Mouse (Mus musculus) limb, embryonic 10.5 days (tissue): ENCODE results near the gene Mbnl1. TPM values are rescaled to one million over a fixed set of nuclear protein-coding genes. Genes with fewer than 3 reads are reported as not detected.

Source experiments
- DNase-seq: peaks from one replicate; pipeline ENCODE4 v3.0.0-alpha.2; 2017; ENCODE audit warnings: low spot score
- H3K27ac ChIP-seq: fragments of 300-500 bp; sonication (generic); 2 replicates; pipeline ENCODE4 v1.5.1; 2016; ENCODE audit warnings: mild to moderate bottlenecking
- H3K27me3 ChIP-seq: fragments of 300-500 bp; sonication (generic); 2 replicates; pipeline ENCODE4 v1.6.1; 2016; ENCODE audit warnings: low read depth, mild to moderate bottlenecking; ENCODE audit not compliant: poor library complexity, severe bottlenecking
- H3K36me3 ChIP-seq: fragments of 300-500 bp; sonication (generic); 2 replicates; pipeline ENCODE4 v1.6.1; 2016; ENCODE audit warnings: mild to moderate bottlenecking, moderate library complexity
- H3K4me1 ChIP-seq: fragments of 300-500 bp; sonication (generic); 2 replicates; pipeline ENCODE4 v1.6.1; 2016
- H3K4me3 ChIP-seq: fragments of 300-500 bp; sonication (generic); 2 replicates; pipeline ENCODE4 v1.5.1; 2016; ENCODE audit warnings: mild to moderate bottlenecking, moderate library complexity
- H3K9me3 ChIP-seq: fragments of 300-500 bp; sonication (generic); replicated peaks from 2 replicates; pipeline ENCODE4 v1.6.1; 2016; ENCODE audit warnings: mild to moderate bottlenecking
- WGBS: fragments of 180-500 bp; shearing (Covaris S2); methylation state at CpG from one replicate; pipeline ENCODE4 v1.1.7; 2016; 5-methylcytosine and 5-hydroxymethylcytosine counted together
- polyA plus RNA-seq: library from polyadenylated mRNA; unstranded; fragments of >200 nt; fragmentation: Nextera tagmentation; extraction: Ambion mirVana; gene quantifications from 2 replicates; pipeline ENCODE4 v1.2.1, GENCODE M21; 2016

Gene Mbnl1
- polyA plus RNA-seq, 1 experiment from 2014 or later: 53.1 TPM

DNA sequence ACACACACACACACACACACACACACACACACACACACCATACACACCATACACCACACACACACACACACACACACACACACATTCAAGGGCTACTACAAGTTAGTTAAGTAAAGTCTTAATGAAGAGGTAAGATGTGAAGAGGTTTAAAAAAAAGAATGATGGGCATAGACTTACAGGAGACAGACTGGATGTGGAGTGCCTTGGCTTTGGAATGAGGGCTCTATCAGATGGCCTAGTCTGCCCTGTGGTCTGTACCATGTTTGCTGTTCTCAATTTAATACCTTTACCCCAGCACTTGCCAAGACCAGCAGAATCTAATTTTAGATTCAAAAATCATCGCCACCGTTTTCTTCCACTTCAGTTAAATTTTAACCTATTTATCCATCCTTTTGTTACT, 41.1 kb downstream of the Mbnl1 start:
- no peak overlapping the region for H3K27ac ChIP-seq
- H3K36me3 ChIP-seq: no peaks in the 10 kb centered on the region
- H3K9me3 ChIP-seq: no peaks in the 10 kb centered on the region
- H3K4me1 ChIP-seq: peaks cover 23% of the 10 kb centered on the region
- DNase-seq: no peak
- 95% methylated on average over 2 of the region's 2 CpGs for WGBS
- no peaks in the 10 kb centered on the region for H3K27me3 ChIP-seq
- H3K4me3 ChIP-seq: no peak overlapping the region

DNA sequence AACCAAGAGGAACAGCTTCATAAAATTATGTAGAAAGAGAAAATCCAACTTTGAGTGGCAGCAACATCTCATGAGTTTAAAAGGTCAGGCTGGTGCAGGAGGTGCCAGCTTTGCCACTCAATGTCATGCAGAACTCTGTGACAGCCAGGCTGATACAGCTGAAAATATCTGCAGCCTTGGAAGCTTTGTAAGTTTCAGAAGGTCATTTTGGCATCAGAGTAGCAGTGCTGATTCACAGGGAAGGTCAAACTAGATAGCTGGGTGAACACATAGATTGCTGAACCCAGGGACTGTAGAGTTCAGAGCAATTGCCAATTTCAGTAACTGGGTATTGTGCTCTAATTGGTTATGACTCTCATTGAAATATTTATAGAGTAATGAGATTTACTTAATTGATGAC, 42.8 kb downstream of the Mbnl1 start:
- Histone ChIP-seq H3K9me3 (no peaks in the 10 kb centered on the region), H3K36me3 (no peaks in the 10 kb centered on the region), H3K27me3 (no peaks in the 10 kb centered on the region), H3K27ac (no peak overlapping the region), H3K4me1 (peaks cover 29% of the 10 kb centered on the region), H3K4me3 (no peak overlapping the region)
- DNase-seq: no peak

DNA sequence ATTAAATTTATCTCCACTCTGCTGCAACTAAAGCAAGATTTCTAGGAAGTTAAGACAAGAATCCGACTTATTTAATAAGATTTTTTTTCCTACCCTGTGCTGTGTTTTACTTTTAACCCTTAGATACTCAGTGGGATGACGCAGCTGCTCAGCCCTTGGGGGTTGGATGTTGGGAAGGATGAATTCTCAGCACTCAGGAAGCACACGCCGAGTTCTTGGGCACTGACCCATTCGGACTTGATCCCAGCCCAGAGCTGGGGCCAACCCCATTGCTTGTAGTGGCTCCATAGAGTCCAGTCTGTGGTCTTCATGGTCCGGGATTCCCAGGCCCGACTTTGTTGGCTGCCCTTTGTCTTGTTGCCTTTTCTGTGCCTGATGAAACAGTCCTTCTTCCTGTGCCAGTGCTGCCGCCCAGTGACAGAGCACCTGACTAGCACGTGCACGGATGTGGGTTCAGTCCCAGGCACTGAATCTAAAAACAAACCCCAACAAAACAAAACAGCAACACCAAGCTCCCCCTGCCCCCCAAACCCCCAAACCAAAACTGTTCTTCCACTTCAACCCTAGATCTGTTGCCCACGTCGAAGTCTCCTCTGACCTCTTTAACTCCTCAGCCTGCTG, 43.5 kb downstream of the Mbnl1 start:
- H3K27ac ChIP-seq: 0 out of 2 replicates have a peak overlapping the region, but pooled peaks have one; percentile 26
- WGBS: 46% methylated on average over 12 of the region's 12 CpGs
- DNase-seq: no peak

DNA sequence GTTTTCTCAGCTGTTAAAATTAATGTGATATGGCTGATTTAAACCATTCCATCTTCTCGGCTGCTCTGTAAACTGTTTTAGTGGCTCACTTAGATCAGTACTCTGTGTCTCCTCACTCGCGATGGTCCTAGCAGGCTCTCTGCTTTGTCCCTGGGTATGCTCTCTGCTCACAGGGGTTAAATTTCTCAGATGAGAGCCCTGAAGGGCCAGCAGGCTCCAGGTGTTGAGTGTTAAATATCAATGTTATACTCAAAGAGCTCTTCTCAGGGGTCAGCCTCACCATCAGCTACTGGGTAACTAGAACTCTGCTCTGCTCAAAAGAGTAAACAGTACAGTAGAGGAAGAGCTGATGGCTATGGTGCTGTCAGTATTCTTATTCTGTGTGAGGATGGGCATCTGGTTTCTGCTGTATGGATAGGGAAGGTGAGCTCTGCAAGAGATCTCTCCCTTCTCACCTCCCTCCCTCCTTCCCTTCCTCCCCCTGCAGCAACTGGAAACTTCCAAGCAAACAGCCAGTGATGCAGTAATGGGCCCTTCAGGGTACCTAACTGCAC, 44.7 kb downstream of the Mbnl1 start:
- H3K4me1 ChIP-seq: peaks cover 29% of the 10 kb centered on the region
- H3K27ac ChIP-seq: no peak overlapping the region; the same call in 1 of the 2 replicates
- no peak for DNase-seq
- no peaks in the 10 kb centered on the region for H3K36me3 ChIP-seq
- 48% methylated on average over 3 of the region's 3 CpGs for WGBS
- no peaks in the 10 kb centered on the region for H3K9me3 ChIP-seq
- no peaks in the 10 kb centered on the region for H3K27me3 ChIP-seq
- H3K4me3 ChIP-seq: no peak overlapping the region

More for the DNA sequence above, 43.5 kb downstream of the Mbnl1 start:
- Histone ChIP-seq H3K4me1 (peaks cover 29% of the 10 kb centered on the region), H3K9me3 (no peaks in the 10 kb centered on the region), H3K27me3 (no peaks in the 10 kb centered on the region), H3K36me3 (no peaks in the 10 kb centered on the region), H3K4me3 (no peak overlapping the region)

DNA sequence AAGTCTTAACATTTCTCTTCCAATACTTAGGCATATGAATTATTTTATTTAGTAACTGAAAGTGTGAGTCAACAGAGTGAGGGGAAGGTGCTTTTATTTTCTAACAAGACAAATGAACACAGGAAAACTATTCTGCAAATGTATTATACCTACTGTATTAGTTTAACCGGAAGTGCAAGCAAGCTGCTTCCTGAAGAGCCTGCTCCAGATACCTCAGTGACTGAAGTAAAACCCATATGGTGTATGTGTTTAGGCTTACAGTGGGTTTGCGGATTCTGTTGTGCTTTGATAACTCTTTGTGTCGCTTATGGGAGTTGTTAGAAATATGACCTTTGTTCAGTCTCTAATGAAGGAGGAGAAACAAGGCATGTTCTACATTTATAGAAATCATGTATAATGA, 46.7 kb downstream of the Mbnl1 start:
- Histone ChIP-seq H3K4me1 (peaks cover 29% of the 10 kb centered on the region), H3K27ac (no peak overlapping the region), H3K36me3 (no peaks in the 10 kb centered on the region), H3K27me3 (no peaks in the 10 kb centered on the region), H3K4me3 (no peak overlapping the region), H3K9me3 (no peaks in the 10 kb centered on the region)
- 84% methylated on average over 3 of the region's 3 CpGs for WGBS
- no peak for DNase-seq

DNA sequence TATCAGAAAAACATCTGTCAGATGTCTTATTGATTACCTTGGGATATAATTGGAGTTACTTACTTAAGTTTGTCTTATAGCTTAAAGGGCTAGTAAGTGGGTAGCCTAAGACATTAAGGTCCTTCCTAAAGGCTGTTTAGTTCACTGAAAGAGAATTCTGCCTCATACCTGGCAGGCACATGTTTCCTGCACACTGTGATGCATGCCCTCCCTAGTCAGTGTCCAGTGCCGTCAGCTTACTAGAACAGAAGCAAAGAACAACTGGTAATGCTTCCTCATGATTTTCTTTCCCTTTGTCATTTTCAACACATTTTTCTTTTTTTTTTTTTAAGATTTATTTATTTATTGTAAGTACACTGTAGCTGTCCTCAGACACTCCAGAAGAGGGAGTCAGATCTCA, 51.5 kb downstream of the Mbnl1 start:
- Histone ChIP-seq H3K27ac (no peak overlapping the region), H3K9me3 (no peaks in the 10 kb centered on the region), H3K27me3 (no peaks in the 10 kb centered on the region), H3K4me3 (no peak overlapping the region), H3K4me1 (peaks cover 27% of the 10 kb centered on the region), H3K36me3 (0 out of 2 replicates have a peak, but pooled peaks cover 4% of the 10 kb centered on the region)
- 88% methylated on average over 1 of the region's 1 CpGs for WGBS
- no peak for DNase-seq

DNA sequence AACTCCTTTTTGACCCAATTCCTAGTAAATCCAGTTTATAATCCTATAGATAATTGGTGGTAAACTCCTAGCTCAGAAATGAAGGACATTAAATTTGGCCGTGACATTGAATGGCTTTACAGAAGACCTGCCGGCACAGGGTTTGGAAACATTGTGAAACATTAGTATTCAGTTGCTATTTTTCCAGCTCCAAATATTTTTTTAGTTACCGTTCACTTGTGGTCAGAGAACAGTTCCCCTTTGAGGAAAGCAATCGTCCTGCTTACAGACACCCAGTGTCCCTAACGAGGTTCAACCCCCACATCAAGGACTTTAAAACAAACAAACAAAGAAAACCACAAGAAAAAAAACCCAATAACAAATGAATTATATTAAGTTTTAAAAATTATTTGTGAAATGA, 58.7 kb downstream of the Mbnl1 start:
- H3K4me3 ChIP-seq: no peak overlapping the region
- no peak overlapping the region for H3K27ac ChIP-seq
- H3K27me3 ChIP-seq: no peaks in the 10 kb centered on the region
- H3K36me3 ChIP-seq: 0 out of 2 replicates have a peak, but pooled peaks cover 4% of the 10 kb centered on the region
- H3K4me1 ChIP-seq: peaks cover 21% of the 10 kb centered on the region
- WGBS: 75% methylated on average over 5 of the region's 5 CpGs
- H3K9me3 ChIP-seq: no peaks in the 10 kb centered on the region
- no peak for DNase-seq

DNA sequence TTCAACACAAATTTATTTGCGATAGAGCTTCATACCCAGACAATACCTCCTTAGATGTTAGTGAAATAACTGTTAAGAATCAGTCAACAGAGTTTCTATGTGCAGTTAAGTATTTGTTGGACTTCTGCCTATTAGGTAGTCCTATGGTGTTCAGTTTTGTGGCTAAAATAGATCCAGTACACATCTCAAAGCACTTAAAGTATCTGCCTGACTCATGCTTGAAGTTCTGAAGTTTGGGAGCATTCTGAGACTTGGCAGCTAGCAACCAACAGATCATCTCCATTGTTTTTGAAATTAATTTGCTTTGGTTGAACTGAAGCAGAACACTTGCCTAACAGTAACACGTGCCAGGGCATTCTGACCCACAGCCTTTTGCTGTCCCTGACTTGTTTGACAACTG, 59.2 kb downstream of the Mbnl1 start:
- Histone ChIP-seq H3K36me3 (0 out of 2 replicates have a peak, but pooled peaks cover 4% of the 10 kb centered on the region), H3K4me1 (peaks cover 19% of the 10 kb centered on the region), H3K4me3 (no peak overlapping the region), H3K9me3 (no peaks in the 10 kb centered on the region), H3K27ac (no peak overlapping the region), H3K27me3 (no peaks in the 10 kb centered on the region)
- DNase-seq: no peak
- WGBS: 83% methylated on average over 2 of the region's 2 CpGs

DNA sequence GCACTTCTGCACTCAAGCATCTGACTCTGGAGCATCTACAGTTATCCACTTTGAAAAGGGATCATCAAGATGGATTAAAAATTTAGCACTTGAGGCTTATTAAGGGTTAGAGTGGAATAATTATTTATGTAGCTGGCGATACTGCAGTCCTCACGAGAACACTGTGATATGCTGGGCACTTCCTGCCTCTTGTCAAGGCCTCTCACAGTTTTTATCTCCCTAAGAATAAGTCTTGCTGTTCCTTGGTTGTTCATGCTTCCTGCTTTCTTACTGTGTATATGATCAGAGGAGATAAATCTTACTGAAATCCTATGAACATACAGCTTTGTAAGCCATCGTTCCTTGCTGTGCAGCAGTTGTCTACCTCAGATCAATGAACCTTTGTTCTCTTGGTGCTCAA, 62.6 kb downstream of the Mbnl1 start:
- DNase-seq: no peak
- H3K27ac ChIP-seq: no peak overlapping the region
- H3K27me3 ChIP-seq: no peaks in the 10 kb centered on the region
- H3K4me3 ChIP-seq: no peak overlapping the region
- 0 out of 2 replicates have a peak, but pooled peaks cover 2% of the 10 kb centered on the region for H3K4me1 ChIP-seq
- WGBS: 74% methylated on average over 3 of the region's 3 CpGs
- H3K9me3 ChIP-seq: no peaks in the 10 kb centered on the region
- no peaks in the 10 kb centered on the region for H3K36me3 ChIP-seq

DNA sequence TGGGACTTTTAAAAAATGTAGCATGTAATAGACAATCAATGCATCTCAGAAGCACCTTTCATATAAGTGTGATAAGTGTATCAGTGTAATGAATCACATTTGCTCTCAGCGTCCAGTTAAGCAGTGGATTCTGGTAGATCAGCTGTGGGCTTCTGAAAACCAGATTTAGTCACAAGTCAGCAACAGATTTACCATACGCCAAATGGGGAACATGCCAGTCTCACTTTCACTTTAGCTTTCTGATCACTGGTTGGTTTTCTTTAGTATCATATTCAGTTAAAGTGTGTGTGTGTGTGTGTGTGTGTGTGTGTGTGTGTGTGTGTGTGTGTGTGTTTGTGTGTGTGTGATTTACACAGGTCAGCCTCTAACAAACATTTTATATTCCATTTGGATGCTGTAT, 64.4 kb downstream of the Mbnl1 start:
- no peak for DNase-seq
- Histone ChIP-seq H3K4me1 (0 out of 2 replicates have a peak, but pooled peaks cover 2% of the 10 kb centered on the region), H3K9me3 (no peaks in the 10 kb centered on the region), H3K27me3 (no peaks in the 10 kb centered on the region), H3K36me3 (no peaks in the 10 kb centered on the region), H3K4me3 (no peak overlapping the region), H3K27ac (no peak overlapping the region)
- WGBS: 85% methylated on average over 2 of the region's 2 CpGs

DNA sequence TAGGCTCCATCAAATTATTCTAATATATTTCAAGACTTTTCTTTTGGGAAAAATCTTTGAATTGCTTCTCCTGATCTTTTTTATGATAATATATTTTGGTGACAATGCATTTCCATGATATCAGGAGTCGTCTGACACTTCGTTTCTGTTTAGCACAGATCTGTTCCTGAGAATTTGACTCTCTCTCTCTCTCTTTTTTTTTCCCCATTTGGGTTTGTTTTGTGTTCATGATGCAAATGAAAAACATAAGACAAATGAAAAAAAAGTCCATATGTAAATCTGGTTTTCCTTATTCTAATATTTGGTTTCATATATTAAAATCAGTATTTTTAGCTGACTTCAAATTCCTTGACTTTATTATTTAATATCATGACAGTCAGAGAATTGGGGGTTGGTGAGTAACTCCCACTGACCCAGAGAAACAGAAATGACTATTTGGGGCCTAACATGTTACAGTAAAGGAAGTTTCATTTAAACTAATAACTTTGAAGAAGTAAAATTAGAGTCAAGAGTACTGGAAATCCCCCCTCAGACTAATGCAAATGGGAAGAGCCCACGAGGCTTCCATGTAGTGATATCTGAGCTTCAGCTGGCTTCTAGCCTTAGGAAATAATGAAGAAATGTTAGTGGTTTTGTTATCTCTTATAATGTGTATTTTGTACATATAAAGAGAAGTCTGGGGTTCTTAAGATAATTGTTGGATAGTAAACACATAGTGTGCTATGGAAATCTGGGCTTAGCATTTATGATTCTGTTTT, 65.8 kb downstream of the Mbnl1 start:
- no peaks in the 10 kb centered on the region for H3K4me1 ChIP-seq
- no peaks in the 10 kb centered on the region for H3K27me3 ChIP-seq
- no peaks in the 10 kb centered on the region for H3K9me3 ChIP-seq
- no peak overlapping the region for H3K27ac ChIP-seq
- DNase-seq: no peak
- no peaks in the 10 kb centered on the region for H3K36me3 ChIP-seq
- 90% methylated on average over 3 of the region's 3 CpGs for WGBS
- no peak overlapping the region for H3K4me3 ChIP-seq

DNA sequence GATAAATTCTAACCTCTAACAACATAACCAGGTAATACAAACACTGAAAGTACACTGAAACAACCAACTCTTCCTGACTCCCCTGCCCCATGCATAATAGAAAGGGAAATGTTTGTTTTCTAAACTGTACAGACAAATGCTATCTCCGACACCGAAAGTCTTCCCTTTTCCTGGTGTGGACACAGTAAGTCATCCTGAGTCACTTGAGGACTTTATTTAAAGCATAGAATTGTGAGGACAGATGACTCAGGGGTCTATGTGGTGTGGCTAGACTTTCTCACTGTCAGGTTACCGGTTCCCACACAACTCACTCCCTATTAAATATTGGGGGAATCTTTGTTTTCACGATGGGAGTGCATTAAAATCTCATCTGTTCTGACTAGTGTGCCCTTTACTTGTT, 68.5 kb downstream of the Mbnl1 start:
- Histone ChIP-seq H3K4me1 (no peaks in the 10 kb centered on the region), H3K9me3 (no peaks in the 10 kb centered on the region), H3K27ac (no peak overlapping the region), H3K36me3 (no peaks in the 10 kb centered on the region), H3K4me3 (no peak overlapping the region), H3K27me3 (no peaks in the 10 kb centered on the region)
- DNase-seq: no peak
- WGBS: 94% methylated on average over 4 of the region's 4 CpGs

DNA sequence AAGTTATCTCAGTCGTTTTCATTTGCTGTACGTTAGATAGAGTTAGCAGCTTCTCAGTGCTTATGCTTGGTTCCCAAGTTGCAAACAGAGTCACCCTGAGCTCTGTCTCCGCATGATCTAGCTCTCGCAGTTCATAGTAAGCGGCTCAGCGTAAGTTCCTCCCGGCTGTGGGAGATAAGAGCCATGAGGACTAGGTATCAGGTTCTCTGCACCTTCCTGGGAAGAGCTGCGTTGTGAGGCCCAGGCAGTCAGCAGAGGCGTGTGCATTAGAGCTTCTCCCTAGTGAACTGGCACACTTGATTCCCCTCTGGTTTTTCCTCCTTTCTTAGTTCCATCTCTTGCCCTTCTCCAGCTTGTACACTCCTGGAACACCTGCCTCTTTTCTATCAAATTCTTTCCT, 73.6 kb downstream of the Mbnl1 start:
- no peak for DNase-seq
- no peak overlapping the region for H3K27ac ChIP-seq
- no peaks in the 10 kb centered on the region for H3K9me3 ChIP-seq
- H3K36me3 ChIP-seq: no peaks in the 10 kb centered on the region
- no peak overlapping the region for H3K4me3 ChIP-seq
- no peaks in the 10 kb centered on the region for H3K4me1 ChIP-seq
- 66% methylated on average over 9 of the region's 9 CpGs for WGBS
- H3K27me3 ChIP-seq: no peaks in the 10 kb centered on the region
